Mouse (Mus musculus) 3T3-L1 (cell line): ENCODE measurements around the gene Hoxa4.

Experiments used
- DNase-seq: peaks from one replicate; pipeline ENCODE4 v3.0.0-alpha.2; 2015; ENCODE audit warnings: low read depth, low spot score

Hoxa4 gene

DNA sequence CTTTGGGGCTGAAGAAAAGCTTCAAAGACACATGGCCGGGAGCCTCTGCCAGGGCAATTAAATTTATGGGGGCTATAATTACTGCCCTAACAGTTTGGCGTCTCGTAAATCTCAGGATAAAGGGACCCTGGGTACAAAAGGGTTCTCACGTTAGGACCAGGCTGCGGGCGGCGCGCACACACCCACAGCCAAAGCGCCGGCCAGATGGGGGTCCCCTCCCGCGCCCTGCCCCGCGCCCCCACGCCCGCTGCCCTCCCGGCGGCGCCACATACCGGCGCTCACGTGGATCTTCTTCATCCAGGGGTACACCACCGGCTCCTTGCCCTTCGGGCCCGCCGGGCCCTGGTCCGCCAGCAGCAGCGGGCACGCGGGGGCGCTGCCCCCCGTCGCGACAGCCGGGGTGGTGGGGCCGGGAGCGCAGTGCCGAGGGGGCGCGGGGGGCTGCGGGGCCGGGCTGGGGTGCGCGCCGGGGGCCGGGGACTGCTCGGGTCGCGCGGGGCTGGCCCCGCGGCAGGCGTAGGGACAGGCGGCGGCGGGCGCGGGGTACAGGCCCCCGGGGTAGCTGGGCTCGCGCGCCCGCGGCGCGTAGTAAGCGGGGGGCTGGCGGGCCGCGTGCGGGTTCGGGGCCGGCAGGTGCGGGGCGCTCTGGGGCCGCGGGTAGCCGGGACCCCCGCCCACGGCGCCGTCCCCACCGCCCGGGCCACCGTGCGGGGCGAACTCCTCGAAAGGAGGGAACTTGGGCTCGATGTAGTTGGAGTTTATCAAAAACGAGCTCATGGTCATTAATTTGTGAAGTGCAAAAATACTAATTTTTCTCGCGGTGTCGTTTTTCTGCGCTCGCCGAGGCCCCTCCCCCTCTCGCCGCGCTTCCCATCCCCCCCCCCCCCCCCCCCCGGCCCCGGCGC lies at the start of gene Hoxa4:
TSS of gene Hoxa4 (minus strand) at position 848 of the 905 bp plus-strand sequence.
- DNase-seq: no peak

DNA sequence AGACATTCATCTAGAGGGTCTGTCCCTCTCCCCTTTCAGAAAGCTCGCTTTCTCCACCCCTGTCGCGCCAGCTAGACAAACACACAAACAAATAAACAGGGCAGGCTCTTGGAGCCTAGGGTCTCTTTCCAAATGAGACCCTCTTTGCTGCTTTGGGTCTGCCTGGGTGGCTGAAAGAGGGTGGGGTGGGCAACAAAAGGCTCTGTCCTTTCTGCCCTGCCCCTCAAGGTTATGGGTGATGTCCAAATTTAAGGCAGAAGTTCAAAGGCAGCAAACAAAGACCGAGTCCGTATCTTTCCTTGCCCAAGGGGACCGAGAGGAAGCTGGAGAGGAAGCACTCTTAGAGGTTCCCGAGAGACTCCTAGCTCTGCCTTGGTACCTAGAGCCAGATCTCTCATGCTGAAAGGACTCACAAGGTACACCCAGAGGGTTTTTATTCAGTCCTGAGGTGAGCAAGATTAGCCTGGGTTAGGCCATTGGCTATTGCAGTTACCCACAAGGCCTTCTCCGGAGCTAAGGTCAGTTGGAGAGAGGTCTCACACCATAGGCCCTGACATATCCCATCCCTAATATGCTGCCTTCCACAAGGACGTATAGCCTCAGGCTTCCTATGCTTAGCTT lies 49.6 kb upstream of the Hoxa4 start:
- no peak for DNase-seq

DNA sequence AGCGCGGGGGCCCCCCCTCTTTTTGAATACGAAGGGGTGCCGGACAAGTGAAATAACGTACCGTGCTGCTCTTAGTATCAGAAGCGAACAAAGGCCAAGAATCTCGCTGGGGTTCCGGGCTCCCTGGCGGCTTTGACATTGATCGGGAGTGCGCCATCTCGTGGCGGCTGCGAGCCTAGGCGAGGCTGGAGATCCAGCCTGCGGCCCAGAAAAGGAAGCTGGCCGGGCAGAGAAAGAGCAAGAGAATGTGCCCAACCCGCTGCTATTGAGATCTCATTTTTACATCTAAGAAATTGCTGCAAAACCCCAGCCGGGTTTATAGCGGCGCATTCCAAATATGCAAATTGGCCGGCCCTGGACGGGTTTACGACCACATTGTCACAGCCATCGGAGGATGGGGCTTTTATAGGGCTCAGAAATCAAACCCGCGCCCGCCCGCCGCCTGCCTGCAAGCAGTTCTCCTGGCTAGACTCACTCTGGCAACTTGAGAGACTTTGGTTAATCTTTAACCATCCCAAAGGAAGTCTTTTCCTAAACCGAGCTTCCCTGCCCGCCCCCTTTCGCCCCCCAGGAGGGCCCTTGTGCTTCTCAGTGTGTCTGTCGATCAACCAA lies 48.9 kb upstream of the Hoxa4 start, which contains the start of gene Hoxa10:
TSS of gene Hoxa10 (minus strand) at position 466 of the 612 bp plus-strand sequence.
- DNase-seq: no peak

- DNase-seq: no peak
These were observed 48.3 kb upstream of the Hoxa4 start for GRCm38 (mm10) chr6:52239625-52240388.

GRCm38 (mm10) chr6:52238976-52239375 lies 47.4 kb upstream of the Hoxa4 start:
- no peak for DNase-seq

- DNase-seq: no peak
These were observed 46.6 kb upstream of the Hoxa4 start for GRCm38 (mm10) chr6:52238155-52238545.

DNA sequence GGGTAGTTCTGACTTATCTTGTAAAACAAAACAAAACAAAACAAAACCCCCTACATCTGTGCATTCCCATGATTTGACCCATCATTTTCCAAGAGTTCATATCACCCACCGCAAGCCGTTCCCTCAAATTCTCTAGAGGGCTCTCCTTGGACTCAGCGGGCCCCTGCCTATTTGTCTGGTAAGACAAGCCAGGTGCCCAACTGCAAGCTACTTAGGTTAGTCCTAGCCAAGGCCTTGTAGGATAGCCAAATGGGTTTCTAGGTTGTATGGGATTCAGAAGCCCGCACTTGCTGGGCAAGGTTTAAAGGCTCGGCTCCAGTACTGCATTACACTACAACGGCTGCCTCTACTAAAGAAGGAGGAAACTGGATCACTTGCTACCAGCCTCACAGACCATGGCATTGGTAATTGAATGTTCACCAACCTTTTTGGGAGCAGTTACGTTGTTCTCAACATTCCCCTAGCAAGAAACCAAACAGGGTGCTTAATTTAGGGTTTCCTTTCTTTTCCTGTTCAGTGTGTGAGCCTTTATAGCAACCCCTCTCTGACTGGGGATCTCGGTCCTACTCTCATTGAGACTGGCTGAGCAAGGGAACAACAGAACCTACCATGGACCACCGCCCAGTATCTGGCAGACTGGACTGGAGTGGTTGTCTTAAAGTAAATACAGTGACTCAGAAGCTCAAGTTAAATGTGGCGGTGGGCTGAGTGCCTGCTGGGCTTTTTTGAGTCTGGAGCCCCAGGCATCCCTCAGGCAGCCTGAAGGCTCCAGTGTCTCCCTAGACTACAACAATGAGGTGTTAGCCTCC lies 46.0 kb upstream of the Hoxa4 start:
- no peak for DNase-seq

- no peak for DNase-seq
These were observed 45.3 kb upstream of the Hoxa4 start for GRCm38 (mm10) chr6:52236806-52237205.

DNA sequence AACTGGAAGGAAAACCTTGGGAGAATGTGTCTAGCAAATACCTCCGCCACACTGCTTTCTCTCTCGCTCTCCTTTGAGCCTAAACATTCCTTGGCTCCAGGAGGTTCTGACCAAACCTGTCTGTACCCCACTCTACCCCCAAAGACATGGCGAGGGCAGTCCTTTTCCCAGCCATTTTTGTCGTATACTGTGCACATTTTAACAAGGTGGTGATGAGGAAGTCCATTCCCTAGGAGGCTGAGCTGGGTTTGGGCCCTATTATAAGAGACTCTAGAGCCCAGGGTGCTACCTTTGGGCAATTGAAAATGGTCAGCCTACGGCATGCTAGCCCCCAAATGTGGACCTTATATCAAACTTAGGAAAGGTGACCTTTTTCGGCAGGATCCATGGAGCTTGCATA lies 44.3 kb upstream of the Hoxa4 start:
- DNase-seq: no peak

- no peak for DNase-seq
These were observed 43.7 kb upstream of the Hoxa4 start for GRCm38 (mm10) chr6:52235267-52235666.

- DNase-seq: no peak
These were observed 43.0 kb upstream of the Hoxa4 start for GRCm38 (mm10) chr6:52234428-52235140.

DNA sequence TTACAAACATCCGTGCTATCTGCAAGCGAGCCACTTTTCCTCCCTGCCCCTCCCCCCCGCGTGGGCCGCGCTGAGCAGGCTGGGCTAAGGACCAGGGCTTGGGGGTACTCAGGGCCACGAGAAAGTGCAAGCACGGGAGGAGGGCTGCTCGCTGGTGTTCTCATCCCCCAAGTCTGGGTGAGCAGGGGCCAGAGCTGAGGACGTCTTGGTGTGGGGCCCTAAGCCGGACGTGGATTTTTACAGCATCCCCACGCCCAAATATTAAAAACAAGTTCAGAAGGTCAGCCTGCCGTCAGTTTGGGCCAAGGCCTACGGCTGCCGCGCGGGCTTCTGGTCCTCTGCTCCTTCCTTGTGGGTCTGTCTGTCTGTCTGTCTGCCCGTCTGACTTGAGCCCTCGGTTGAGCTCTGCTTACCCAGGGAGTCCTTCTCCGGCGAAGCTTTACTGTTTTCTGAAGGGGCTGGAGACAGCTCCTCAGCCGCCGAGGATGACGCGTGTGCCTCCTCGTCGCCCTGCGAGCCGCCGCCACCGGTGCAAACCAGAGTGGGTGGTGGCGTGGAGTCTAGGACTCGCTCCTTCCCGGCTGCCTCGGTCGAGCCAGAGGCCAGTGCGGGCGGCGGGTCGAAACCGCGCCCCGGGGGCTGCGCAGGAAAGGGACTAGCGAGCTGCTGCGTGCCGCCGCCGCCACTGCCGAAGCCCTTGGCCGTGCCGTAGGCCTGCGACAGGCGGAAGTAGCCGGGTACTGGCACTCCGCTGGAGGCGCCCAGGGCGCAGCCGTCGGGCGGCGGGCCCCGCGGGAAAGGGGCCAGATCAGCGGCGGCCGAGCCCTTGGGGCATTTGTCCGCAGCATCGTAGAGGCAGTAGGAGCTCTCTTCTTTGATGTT lies 42.2 kb upstream of the Hoxa4 start:
- no peak for DNase-seq

DNA sequence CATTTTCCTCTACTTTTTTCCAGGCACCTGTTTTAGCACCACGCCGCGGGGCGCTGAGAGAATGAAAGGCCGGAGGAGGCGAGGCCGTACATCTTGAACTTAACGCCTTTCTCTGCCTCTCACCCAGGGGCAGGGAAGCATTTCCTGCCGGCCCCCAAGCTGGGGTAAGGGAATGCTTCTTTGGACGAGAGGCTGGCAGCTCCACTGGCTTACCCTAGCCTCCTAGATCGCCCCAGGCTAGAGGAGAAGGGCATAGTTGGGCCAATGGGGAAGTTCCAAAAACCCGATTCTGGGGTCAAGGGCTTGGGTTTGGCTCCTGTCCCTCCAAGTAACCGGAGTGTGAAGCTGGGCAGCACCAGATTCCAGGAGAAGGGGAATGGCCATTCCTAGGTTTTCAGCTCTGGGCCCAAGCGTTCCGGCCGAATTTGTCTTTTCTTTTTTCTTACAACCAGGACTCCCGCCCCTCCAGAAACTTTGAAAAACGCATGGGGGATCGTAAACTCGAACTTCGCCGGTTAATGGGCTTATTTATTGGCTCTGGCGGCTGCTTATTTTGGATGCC lies 41.5 kb upstream of the Hoxa4 start:
- DNase-seq: no peak

DNA sequence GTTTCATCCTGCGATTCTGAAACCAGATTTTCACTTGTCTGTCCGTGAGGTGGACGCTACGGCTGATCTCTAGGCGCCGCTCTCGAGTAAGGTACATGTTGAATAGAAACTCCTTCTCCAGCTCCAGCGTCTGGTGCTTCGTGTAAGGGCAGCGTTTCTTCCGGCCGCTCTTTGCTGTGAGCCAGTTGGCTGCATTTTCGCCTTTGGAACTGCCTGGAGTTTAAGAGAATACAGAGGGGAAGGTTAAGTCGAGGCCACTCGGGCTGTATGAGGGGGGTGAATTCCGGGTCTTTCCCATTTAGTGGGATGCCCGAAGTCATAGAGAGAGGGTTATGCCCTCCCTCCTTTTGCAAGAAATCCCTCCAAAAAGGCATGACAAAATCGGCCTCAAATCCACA lies 41.0 kb upstream of the Hoxa4 start:
- DNase-seq: no peak

GRCm38 (mm10) chr6:52231885-52232567 lies 40.5 kb upstream of the Hoxa4 start:
- DNase-seq: no peak

DNA sequence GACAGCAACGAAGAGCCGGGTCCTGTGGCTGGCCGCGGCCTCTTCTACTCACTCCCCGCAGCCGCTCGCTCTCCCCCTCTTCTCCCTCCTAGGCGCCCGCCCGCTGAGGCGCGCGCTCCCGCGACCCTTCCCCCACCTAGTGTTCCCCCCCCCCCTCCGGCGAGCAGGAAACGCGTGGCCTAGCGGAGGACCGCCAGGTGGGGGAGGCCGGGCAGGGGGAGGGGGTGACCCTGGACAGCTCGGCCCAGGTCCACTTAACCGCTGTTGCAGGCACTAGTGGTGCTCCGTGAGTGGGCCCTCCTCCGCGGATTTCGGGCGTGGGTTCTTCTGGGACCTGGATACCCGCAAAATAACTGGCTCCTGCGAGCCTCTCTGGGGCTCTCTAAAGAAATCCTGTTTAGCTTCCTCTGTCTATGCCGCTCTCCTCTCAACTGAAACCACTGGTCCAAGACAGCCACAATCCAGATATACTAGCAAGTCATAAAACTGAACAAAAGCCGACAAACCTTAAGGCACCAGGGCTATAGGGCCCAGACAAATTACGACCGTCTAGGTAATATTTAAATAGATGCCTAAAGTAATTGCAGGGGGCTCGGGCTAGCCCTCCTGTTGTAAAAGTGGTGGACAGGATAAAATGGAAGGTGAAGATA lies 39.1 kb upstream of the Hoxa4 start, which contains the start of gene Hoxa9:
TSS of gene Hoxa9 (minus strand) at position 574 of the 650 bp plus-strand sequence.
- DNase-seq: no peak

GRCm38 (mm10) chr6:52229558-52230416 lies 38.2 kb upstream of the Hoxa4 start:
- no peak for DNase-seq
